Mouse (Mus musculus): ENCODE data around the gene Nae1.
A peak's percentile ranks its signal among the peaks of the same experiment; 100 is the strongest.

The Nae1 gene

GRCm38 (mm10) chr8:104529671-104530070 lies 4.8 kb downstream of the Nae1 start:
- no peak for DNase-seq (ENCODE audit: low spot score)

GRCm38 (mm10) chr8:104517872-104518271 lies 16.6 kb downstream of the Nae1 start:
- DNase-seq (ENCODE audit: low spot score), result no peak

DNA sequence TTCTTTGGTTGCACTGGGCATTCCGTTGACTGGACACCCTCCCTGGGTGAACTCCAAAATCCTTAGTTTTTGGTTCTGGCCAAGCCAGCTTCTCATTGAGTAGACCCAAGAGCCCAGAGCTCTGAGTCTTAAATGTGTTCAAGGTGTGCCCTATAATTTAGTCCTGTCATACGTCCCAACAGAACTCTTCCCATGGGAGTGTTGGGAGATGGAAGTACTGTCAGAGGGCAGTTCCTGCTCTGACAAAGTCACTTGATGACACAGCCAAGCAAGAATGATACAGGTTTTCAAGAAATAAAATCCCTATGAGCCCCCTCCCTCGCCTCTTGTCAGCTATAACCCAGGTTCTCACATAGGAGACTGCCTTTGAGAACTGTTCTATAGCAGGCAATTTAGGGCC lies 24.3 kb downstream of the Nae1 start:
- DNase-seq (ENCODE audit: low spot score), result no peak

DNA sequence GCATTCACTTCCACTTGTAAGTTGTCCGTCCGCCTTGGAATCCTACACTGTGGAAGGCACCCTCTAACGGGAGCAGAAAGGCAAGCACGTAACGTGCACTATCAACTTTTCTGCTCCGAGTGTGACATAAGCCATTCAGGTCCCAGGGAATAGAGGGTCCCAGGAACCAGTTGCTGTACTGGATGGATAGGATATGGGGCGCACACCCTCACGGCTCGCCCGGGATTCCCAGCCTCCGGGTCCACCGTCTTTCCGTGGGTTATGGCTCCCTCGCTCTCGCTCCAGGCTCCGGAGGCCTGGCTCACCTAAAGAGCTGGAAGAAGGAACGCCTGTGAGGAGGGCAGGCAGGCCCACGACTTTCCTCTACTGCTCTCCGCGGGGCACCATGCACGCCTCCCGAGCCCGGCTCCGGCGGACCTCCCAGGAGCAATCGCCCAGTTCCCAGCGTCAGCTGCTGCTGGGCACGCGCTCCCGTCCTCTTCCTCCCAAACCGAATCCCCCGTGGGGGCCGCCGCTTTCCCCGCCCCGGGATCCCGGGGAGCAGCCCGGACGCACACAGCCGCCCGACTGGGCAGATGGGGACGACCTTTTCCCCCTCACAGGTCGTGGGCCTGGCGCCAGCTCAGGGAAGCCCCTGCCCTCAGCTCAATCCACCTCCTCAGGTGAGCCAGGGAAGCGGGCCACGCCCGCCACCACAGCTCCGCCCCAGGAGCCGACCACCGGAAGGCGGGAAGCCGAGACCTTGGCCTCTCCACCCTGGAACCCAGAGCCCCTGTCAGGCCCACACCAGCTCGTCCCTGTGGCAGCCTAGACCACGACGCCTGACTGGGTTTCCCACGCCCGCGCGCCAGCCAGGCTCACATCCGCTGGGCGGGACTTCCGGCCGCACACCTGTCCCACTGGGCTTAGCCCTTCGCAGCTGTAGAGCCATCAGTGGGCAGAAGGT lies 25.1 kb downstream of the Nae1 start, which contains the start of gene Terb1:
TSS of gene Terb1 (minus strand) at position 850 of the 946 bp plus-strand sequence.
- peak; percentile 2 for DNase-seq (ENCODE audit: low spot score)

- DNase-seq (ENCODE audit: low spot score), result no peak
Measured at GRCm38 (mm10) chr8:104479091-104479490, 55.3 kb downstream of the Nae1 start.

DNA sequence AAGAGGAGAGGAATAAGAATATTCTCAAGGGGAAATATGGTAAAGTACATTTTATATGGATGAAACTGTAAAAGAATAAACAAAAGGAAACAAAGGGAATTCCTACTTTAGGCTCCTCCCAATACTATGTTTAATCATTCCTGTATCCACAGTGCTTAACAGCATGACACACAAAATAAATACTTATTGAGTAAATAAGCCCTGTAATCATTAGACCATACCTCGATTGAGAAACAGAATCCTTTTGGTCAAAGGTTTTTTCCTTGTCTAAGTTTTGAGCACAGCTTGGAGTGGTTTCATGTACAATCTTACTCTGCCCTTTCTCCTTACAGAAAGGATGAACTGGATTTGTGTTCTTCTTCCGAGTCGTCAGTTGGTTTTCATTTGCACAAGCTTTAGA lies 62.0 kb downstream of the Nae1 start:
- DNase-seq (ENCODE audit: low spot score), result no peak

DNA sequence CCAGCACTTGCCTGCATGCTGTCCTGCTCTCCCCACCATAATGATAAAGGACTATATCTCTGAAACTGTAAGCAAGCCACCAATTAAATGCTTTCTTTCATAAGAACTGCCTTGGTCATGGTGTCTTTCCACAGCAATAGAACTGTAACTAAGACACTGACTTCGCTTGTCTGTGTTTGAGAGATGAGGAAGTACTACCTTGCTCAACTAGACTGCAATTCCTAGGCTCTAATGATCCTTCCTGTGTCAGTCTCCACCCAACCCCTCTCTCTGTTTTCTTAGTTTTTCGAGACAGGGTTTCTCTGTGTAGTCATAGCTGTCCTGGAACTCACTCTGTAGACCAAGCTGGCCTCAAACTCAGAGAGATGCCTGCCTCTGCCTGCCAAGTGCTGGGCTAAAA lies 67.0 kb downstream of the Nae1 start:
- DNase-seq (ENCODE audit: low spot score), result no peak

All from ovary, adult 18-20 months (tissue).